Mouse (Mus musculus): Measurements from ENCODE around the gene Plcg2. TPM values are rescaled to one million over a fixed set of nuclear protein-coding genes. Genes with fewer than 3 reads are reported as not detected.

The Plcg2 gene
- polyA plus RNA-seq, 1 experiment from 2014 or later: 6.0 TPM

DNA sequence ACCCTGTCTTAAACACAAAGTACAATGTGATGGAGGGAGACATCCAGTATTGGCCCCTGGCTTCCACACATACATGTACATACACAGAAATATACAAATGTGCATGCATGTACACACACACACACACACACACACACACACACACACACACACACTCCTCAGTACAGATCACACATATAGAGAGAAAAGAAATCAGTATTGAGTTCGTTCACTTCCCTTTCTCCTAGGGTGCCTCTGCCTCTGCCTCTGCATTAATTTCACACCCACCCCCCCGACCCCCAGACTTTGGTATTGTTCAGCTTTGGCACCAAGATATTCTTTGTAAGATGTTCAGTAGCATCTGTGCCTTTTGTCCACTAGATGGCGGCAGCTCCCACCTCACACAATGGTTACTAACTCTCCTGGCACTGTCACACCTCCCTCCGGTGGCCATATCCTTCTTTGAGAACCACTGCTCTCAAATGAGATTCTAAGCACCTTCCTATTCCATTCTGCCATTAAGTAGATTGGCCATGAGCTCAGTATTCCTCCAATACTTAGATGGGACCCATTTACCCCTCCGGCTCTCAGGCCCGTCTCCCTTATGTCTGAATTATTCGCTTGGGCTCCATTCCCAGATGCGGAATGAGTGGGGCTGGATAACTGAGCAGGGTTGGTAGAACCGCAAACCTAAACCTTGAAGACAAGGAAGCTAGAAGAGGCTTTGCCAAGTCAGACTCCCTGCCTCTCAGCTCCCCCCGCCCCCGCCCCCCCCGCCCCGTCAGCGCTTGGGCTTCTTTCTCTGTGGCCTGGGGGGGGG, 128.1 kb downstream of the Plcg2 start:
- Histone ChIP-seq H3K27ac (no peak overlapping the region), H3K4me3 (no peak overlapping the region), H3K27me3 (ENCODE audit: low read depth, poor library complexity, severe bottlenecking) (no peaks in the 10 kb centered on the region), H3K4me1 (peaks cover 8% of the 10 kb centered on the region), H3K36me3 (no peaks in the 10 kb centered on the region), H3K9me3 (replicated peaks) (no peaks in the 10 kb centered on the region)
- 78% methylated on average over 14 of the region's 14 CpGs for whole genome bisulfite sequencing
- DNase-seq (ENCODE audit: low spot score): peak; percentile 68

DNA sequence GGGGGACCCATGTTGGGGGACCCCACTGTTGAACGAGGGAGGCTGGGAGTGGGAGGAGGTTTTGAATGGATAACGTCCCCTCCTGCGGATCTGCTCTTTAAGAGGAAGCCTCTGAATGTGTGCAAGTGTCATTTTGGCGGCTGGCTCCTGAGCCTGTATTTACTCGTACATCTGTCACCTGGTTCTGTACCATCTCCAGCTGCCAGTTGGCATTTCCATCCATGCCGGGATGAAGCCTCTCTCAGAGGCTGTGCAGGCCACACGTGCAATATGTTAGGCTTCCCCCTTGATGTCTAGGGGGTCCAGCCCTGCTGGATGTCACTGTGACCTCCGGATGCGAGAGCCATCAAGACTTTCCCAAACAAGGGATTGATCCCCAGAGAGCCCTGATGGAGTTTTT, 129.0 kb downstream of the Plcg2 start:
- Histone ChIP-seq H3K9me3 (replicated peaks) (no peaks in the 10 kb centered on the region), H3K27ac (no peak overlapping the region), H3K27me3 (ENCODE audit: low read depth, poor library complexity, severe bottlenecking) (no peaks in the 10 kb centered on the region), H3K4me3 (no peak overlapping the region), H3K36me3 (no peaks in the 10 kb centered on the region), H3K4me1 (peaks cover 8% of the 10 kb centered on the region)
- no peak for DNase-seq (ENCODE audit: low spot score)
- WGBS: 70% methylated on average over 9 of the region's 9 CpGs

GRCm38 (mm10) chr8:117632532-117632931, 134.4 kb downstream of the Plcg2 start:
- Histone ChIP-seq H3K4me3 (no peak overlapping the region), H3K27me3 (ENCODE audit: low read depth, poor library complexity, severe bottlenecking) (no peaks in the 10 kb centered on the region), H3K9me3 (replicated peaks) (no peaks in the 10 kb centered on the region), H3K4me1 (no peaks in the 10 kb centered on the region), H3K27ac (no peak overlapping the region), H3K36me3 (no peaks in the 10 kb centered on the region)
- 87% methylated on average over 5 of the region's 5 CpGs for WGBS
- no peak for DNase-seq (ENCODE audit: low spot score)

DNA sequence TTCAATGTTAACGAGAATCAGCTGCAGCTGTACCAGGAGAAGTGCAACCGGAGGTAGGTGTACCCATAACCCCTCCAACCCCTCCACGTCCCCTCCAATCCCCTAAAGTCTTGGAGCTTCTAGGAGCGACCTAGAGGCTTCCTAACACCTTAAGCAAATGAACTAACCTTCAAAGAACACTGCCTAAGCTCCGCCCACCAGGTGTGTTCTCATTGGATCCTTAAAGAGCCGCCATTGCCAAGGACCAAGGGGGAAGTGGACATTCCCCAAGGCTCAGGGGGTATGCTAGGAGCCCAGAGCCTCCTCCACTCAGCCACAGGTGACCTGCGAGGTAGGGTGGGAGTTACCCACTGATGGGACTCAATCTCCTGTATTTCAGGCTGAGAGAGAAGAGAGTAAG, 136.3 kb downstream of the Plcg2 start:
- H3K4me1 ChIP-seq: no peaks in the 10 kb centered on the region
- H3K4me3 ChIP-seq: no peak overlapping the region
- H3K9me3 ChIP-seq (replicated peaks): no peaks in the 10 kb centered on the region
- H3K36me3 ChIP-seq: no peaks in the 10 kb centered on the region
- WGBS: 81% methylated on average over 7 of the region's 7 CpGs
- H3K27me3 ChIP-seq (ENCODE audit: low read depth, poor library complexity, severe bottlenecking): no peaks in the 10 kb centered on the region
- no peak for DNase-seq (ENCODE audit: low spot score)
- H3K27ac ChIP-seq: no peak overlapping the region

- H3K4me1 ChIP-seq: no peaks in the 10 kb centered on the region
- no peaks in the 10 kb centered on the region for H3K36me3 ChIP-seq
- H3K27ac ChIP-seq: no peak overlapping the region
- H3K9me3 ChIP-seq (replicated peaks): no peaks in the 10 kb centered on the region
- WGBS: 66% methylated on average over 3 of the region's 3 CpGs
- no peaks in the 10 kb centered on the region for H3K27me3 ChIP-seq (ENCODE audit: low read depth, poor library complexity, severe bottlenecking)
- DNase-seq (ENCODE audit: low spot score): no peak
- no peak overlapping the region for H3K4me3 ChIP-seq
These were observed 139.4 kb downstream of the Plcg2 start for GRCm38 (mm10) chr8:117637462-117637861.

DNA sequence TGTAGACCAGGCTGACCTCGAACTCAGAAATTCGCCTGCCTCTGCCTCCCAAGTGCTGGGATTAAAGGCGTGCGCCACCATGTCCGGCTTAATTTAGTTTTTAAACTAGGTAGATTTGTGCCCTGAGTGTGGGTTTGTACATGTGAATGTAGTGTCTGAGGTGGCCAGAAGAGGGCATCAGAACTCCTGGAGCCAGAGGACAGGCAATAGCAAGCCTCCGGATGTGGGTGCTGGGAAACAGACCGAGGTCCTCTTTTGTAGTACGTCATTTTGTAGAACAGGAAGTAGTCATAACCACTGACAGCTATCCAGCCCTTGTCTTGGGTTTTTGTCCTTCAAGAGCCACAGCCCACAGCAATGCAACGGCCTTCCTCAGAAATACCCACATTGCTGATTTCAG, 141.5 kb downstream of the Plcg2 start:
- WGBS: 93% methylated on average over 9 of the region's 9 CpGs
- Histone ChIP-seq H3K27me3 (ENCODE audit: low read depth, poor library complexity, severe bottlenecking) (no peaks in the 10 kb centered on the region), H3K36me3 (no peaks in the 10 kb centered on the region), H3K27ac (no peak overlapping the region), H3K9me3 (replicated peaks) (no peaks in the 10 kb centered on the region), H3K4me1 (no peaks in the 10 kb centered on the region), H3K4me3 (no peak overlapping the region)
- no peak for DNase-seq (ENCODE audit: low spot score)

- no peak overlapping the region for H3K27ac ChIP-seq
- WGBS: 73% methylated on average over 5 of the region's 5 CpGs
- H3K9me3 ChIP-seq (replicated peaks): no peaks in the 10 kb centered on the region
- no peaks in the 10 kb centered on the region for H3K27me3 ChIP-seq (ENCODE audit: low read depth, poor library complexity, severe bottlenecking)
- H3K4me1 ChIP-seq: no peaks in the 10 kb centered on the region
- DNase-seq (ENCODE audit: low spot score): no peak
- no peak overlapping the region for H3K4me3 ChIP-seq
- no peaks in the 10 kb centered on the region for H3K36me3 ChIP-seq
These were observed 147.4 kb downstream of the Plcg2 start for GRCm38 (mm10) chr8:117645486-117645885.

GRCm38 (mm10) chr8:117646020-117646419, 147.9 kb downstream of the Plcg2 start:
- 58% methylated on average over 2 of the region's 2 CpGs for WGBS
- no peaks in the 10 kb centered on the region for H3K9me3 ChIP-seq (replicated peaks)
- H3K27ac ChIP-seq: no peak overlapping the region
- H3K36me3 ChIP-seq: no peaks in the 10 kb centered on the region
- H3K27me3 ChIP-seq (ENCODE audit: low read depth, poor library complexity, severe bottlenecking): no peaks in the 10 kb centered on the region
- H3K4me3 ChIP-seq: no peak overlapping the region
- DNase-seq (ENCODE audit: low spot score): peak; percentile 71
- H3K4me1 ChIP-seq: no peaks in the 10 kb centered on the region

GRCm38 (mm10) chr8:117646440-117646839, 148.3 kb downstream of the Plcg2 start:
- Histone ChIP-seq H3K4me3 (no peak overlapping the region), H3K27ac (no peak overlapping the region), H3K9me3 (replicated peaks) (no peaks in the 10 kb centered on the region), H3K4me1 (no peaks in the 10 kb centered on the region), H3K27me3 (ENCODE audit: low read depth, poor library complexity, severe bottlenecking) (no peaks in the 10 kb centered on the region), H3K36me3 (no peaks in the 10 kb centered on the region)
- 78% methylated on average over 5 of the region's 5 CpGs for WGBS
- no peak for DNase-seq (ENCODE audit: low spot score)

GRCm38 (mm10) chr8:117652318-117652717, 154.2 kb downstream of the Plcg2 start:
- WGBS: 100% methylated on average over 1 of the region's 1 CpGs

DNA sequence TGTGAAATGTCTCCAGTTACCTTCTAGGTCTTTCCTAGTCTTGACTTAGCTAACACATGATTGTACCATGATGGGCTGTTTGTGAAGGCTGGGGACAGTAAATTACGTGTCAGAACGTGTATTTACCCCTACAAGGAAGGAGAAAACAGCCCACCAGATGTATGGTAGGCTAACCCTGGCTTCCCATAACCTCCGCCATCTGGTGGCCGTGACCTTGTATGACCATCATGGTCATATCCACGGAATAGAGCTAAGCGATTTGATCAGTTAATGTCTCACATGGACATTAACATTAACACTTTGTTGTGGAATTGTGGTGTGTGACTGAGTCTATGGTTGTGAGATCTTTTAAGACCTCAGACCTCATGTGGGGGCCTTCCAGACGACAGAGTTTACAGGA, 160.9 kb downstream of the Plcg2 start:
- no peak overlapping the region for H3K27ac ChIP-seq
- peaks cover 13% of the 10 kb centered on the region for H3K4me1 ChIP-seq
- no peaks in the 10 kb centered on the region for H3K36me3 ChIP-seq
- no peak overlapping the region for H3K4me3 ChIP-seq
- no peak for DNase-seq (ENCODE audit: low spot score)
- H3K9me3 ChIP-seq (replicated peaks): no peaks in the 10 kb centered on the region
- WGBS: 77% methylated on average over 7 of the region's 7 CpGs
- no peaks in the 10 kb centered on the region for H3K27me3 ChIP-seq (ENCODE audit: low read depth, poor library complexity, severe bottlenecking)

More at GRCm38 (mm10) chr8:117652318-117652717, 154.2 kb downstream of the Plcg2 start:
- Histone ChIP-seq H3K27ac (no peak overlapping the region), H3K4me1 (no peaks in the 10 kb centered on the region), H3K36me3 (no peaks in the 10 kb centered on the region), H3K4me3 (no peak overlapping the region), H3K9me3 (replicated peaks) (no peaks in the 10 kb centered on the region), H3K27me3 (ENCODE audit: low read depth, poor library complexity, severe bottlenecking) (no peaks in the 10 kb centered on the region)
- DNase-seq (ENCODE audit: low spot score): no peak

DNA sequence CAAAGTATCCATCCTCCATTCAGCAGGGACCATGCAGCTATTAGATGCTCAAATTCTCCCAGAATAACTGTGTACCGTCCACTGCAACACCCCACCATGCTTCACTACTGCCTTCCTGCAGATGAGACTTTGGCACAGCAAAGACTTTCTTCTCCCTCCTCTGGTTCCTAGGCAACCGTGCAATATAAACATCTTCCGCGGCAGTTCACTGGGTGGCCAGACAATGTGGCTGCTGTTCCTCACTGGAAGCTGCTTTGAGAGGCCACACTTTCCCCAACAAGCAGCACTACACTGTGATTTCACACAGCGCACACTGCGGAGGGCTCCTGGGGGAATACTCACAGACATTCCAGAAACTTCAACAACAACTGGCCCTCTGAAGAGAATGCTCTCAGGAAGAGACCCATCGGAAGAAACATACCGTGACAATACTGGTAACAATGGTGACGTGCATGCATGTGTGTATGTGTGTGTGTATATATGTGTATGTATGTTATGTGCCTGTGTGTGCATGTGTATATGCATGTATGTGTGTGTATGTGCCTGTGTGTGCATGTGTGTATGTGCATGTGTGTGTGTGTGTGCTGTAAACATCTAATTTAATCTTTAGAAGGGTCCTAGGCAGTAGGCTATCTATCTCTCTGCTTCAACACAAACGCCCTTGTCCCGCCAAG, 162.4 kb downstream of the Plcg2 start:
- no peak for DNase-seq (ENCODE audit: low spot score)
- peak overlapping the region; percentile 61 for H3K27ac ChIP-seq
- no peaks in the 10 kb centered on the region for H3K27me3 ChIP-seq (ENCODE audit: low read depth, poor library complexity, severe bottlenecking)
- H3K36me3 ChIP-seq: no peaks in the 10 kb centered on the region
- peaks cover 13% of the 10 kb centered on the region for H3K4me1 ChIP-seq
- 53% methylated on average over 11 of the region's 11 CpGs for WGBS
- H3K4me3 ChIP-seq: no peak overlapping the region
- H3K9me3 ChIP-seq (replicated peaks): no peaks in the 10 kb centered on the region

DNA sequence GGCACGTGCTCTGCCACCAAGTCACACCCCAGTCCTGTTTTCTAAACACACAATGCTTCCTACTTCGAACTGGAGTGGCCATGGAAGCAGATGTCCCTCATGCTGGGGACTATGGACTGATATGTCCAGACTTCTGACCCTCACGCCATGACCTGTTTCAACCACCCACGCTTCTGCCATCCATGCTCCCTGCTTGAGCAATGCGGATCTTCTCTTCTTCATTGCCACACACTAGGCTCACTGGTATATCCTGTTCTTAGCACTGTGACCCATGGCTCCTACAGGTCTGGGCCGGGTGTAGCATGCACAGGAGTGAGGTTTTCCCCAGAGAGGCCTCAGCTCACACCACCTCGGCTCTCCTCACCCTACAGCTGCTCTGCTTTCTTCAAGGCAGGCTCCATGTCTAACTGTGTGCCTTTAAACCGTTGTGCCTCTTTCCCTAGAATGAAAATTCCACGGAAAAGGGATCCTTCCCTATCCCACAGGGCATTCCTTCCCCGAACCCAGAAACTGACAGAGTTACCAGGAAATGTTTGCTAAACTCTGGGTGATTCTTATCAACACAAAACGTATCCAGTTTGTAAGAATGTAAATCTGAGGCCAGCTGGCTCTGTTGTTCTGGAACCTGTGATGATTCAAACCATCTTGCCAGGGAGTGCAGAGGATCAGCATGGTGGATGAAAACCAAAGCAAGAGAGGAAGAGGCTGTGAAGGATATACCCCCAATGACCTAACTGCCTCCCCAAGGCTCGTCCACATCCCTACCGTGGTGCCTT, 169.4 kb downstream of the Plcg2 start:
- H3K36me3 ChIP-seq: no peaks in the 10 kb centered on the region
- peaks cover 26% of the 10 kb centered on the region for H3K4me1 ChIP-seq
- no peaks in the 10 kb centered on the region; the same call in 1 of the 2 replicates for H3K27me3 ChIP-seq (ENCODE audit: low read depth, poor library complexity, severe bottlenecking)
- 0 out of 2 replicates have a peak overlapping the region, but pooled peaks have one; percentile 12 for H3K27ac ChIP-seq
- H3K9me3 ChIP-seq (replicated peaks): no peaks in the 10 kb centered on the region
- no peak for DNase-seq (ENCODE audit: low spot score)
- WGBS: 88% methylated on average over 13 of the region's 13 CpGs
- H3K4me3 ChIP-seq: no peak overlapping the region
